Mouse (Mus musculus): Measurements from ENCODE around the gene Zc2hc1c. TPM values are rescaled to one million over a fixed set of nuclear protein-coding genes. Genes with fewer than 3 reads are reported as not detected.

Zc2hc1c gene
- total RNA-seq, 2 experiments from 2014 or later = not detected

- no peak for ATAC-seq (replicated peaks; ENCODE audit: poor library complexity, severe bottlenecking)
Measured at GRCm38 (mm10) chr12:85337567-85338311, 49.3 kb downstream of the Zc2hc1c start.

- ATAC-seq (replicated peaks; ENCODE audit: poor library complexity, severe bottlenecking) = peak; percentile 50
Measured at GRCm38 (mm10) chr12:85338815-85339214, 50.4 kb downstream of the Zc2hc1c start.

GRCm38 (mm10) chr12:85339243-85339729 lies 50.9 kb downstream of the Zc2hc1c start, which contains the start of gene Nek9:
Gene Nek9 (minus strand): TSS chr12:85339362.
- peak; percentile 76 for ATAC-seq (replicated peaks; ENCODE audit: poor library complexity, severe bottlenecking)

GRCm38 (mm10) chr12:85339947-85340346 lies 51.6 kb downstream of the Zc2hc1c start:
- ATAC-seq (replicated peaks; ENCODE audit: poor library complexity, severe bottlenecking) = peak; percentile 73

GRCm38 (mm10) chr12:85341131-85341530 lies 52.7 kb downstream of the Zc2hc1c start:
- 0 out of 2 replicates have a peak, but pooled peaks have one; percentile 13 for ATAC-seq (replicated peaks; ENCODE audit: poor library complexity, severe bottlenecking)

GRCm38 (mm10) chr12:85342310-85342709 lies 53.9 kb downstream of the Zc2hc1c start:
- ATAC-seq (replicated peaks; ENCODE audit: poor library complexity, severe bottlenecking) = no peak

- ATAC-seq (replicated peaks; ENCODE audit: poor library complexity, severe bottlenecking) = no peak
Measured at GRCm38 (mm10) chr12:85344252-85344651, 55.9 kb downstream of the Zc2hc1c start.

GRCm38 (mm10) chr12:85345559-85345958 lies 57.2 kb downstream of the Zc2hc1c start:
- ATAC-seq (replicated peaks; ENCODE audit: poor library complexity, severe bottlenecking) = peak; percentile 50

- peak; percentile 43 for ATAC-seq (replicated peaks; ENCODE audit: poor library complexity, severe bottlenecking)
Measured at GRCm38 (mm10) chr12:85346374-85346773, 58.0 kb downstream of the Zc2hc1c start.

- ATAC-seq (replicated peaks; ENCODE audit: poor library complexity, severe bottlenecking) = no peak
Measured at GRCm38 (mm10) chr12:85347196-85347595, 58.8 kb downstream of the Zc2hc1c start.

GRCm38 (mm10) chr12:85348338-85348737 lies 59.9 kb downstream of the Zc2hc1c start:
- ATAC-seq (replicated peaks; ENCODE audit: poor library complexity, severe bottlenecking) = peak; percentile 87

Other genes starting within 250 kb of the Zc2hc1c start
- gene Prox2, start 177.8 kb upstream of the Zc2hc1c start, total RNA-seq (2014; fragmentation: Nextera tagmentation) = 0.90 and 2.9 TPM in 2 replicates
- gene Prox2, start 177.8 kb upstream of the Zc2hc1c start, total RNA-seq (2017) = 1.1 and 1.5 TPM in 2 replicates
- 106 and 140 TPM in 2 replicates for gene Dlst, start 177.8 kb upstream of the Zc2hc1c start, total RNA-seq (2014; fragmentation: Nextera tagmentation)
- gene Dlst, start 177.8 kb upstream of the Zc2hc1c start, total RNA-seq (2017) = 167 and 195 TPM in 2 replicates
- gene Rps6kl1, start 137.3 kb upstream of the Zc2hc1c start, total RNA-seq (2014; fragmentation: Nextera tagmentation) = not detected in 2 replicates
- not detected in 2 replicates for gene Rps6kl1, start 137.3 kb upstream of the Zc2hc1c start, total RNA-seq (2017)
- gene Pgf, start 110.8 kb upstream of the Zc2hc1c start, total RNA-seq (2014; fragmentation: Nextera tagmentation) = not detected in 2 replicates
- not detected in 2 replicates for gene Pgf, start 110.8 kb upstream of the Zc2hc1c start, total RNA-seq (2017)
- gene Eif2b2, start 69.1 kb upstream of the Zc2hc1c start, total RNA-seq (2014; fragmentation: Nextera tagmentation) = 51.8 and 89.9 TPM in 2 replicates
- 44.0 and 61.7 TPM in 2 replicates for gene Eif2b2, start 69.1 kb upstream of the Zc2hc1c start, total RNA-seq (2017)
- gene Mlh3, start 18.0 kb upstream of the Zc2hc1c start, total RNA-seq (2014; fragmentation: Nextera tagmentation) = 9.8 and 11.1 TPM in 2 replicates
- gene Mlh3, start 18.0 kb upstream of the Zc2hc1c start, total RNA-seq (2017) = 7.7 and 7.9 TPM in 2 replicates
- 39.7 and 58.9 TPM in 2 replicates for gene Acyp1, start 153 bp upstream of the Zc2hc1c start, total RNA-seq (2014; fragmentation: Nextera tagmentation)
- 34.6 and 69.2 TPM in 2 replicates for gene Acyp1, start 153 bp upstream of the Zc2hc1c start, total RNA-seq (2017)
- gene Nek9, start 50.8 kb downstream of the Zc2hc1c start, total RNA-seq (2014; fragmentation: Nextera tagmentation) = 33.1 and 44.6 TPM in 2 replicates
- gene Nek9, start 50.8 kb downstream of the Zc2hc1c start, total RNA-seq (2017) = 24.1 and 26.6 TPM in 2 replicates
- gene Tmed10, start 86.3 kb downstream of the Zc2hc1c start, total RNA-seq (2014; fragmentation: Nextera tagmentation) = 278 and 296 TPM in 2 replicates
- 176 and 201 TPM in 2 replicates for gene Tmed10, start 86.3 kb downstream of the Zc2hc1c start, total RNA-seq (2017)
- gene Fos, start 185.3 kb downstream of the Zc2hc1c start, total RNA-seq (2014; fragmentation: Nextera tagmentation) = 35.1 and 50.4 TPM in 2 replicates
- 137 and 160 TPM in 2 replicates for gene Fos, start 185.3 kb downstream of the Zc2hc1c start, total RNA-seq (2017)